Mouse (Mus musculus) layer of hippocampus, postnatal 36 days (tissue): ENCODE measurements at regions not wholly inside any gene's neighbourhood (a gene's known extent, or its start where the extent isn't known, plus 50 kb on each side); places are given as distances from the start of the nearest gene placed in this dataset.

Experiments
- DNase-seq, 2 experiments: peaks; one replicate each; pipeline ENCODE4 v3.0.0; 2022
- microRNA-seq, 2 experiments: library from miRNA; unstranded; fragments of <30 nt; microRNA quantifications; one replicate each; pipeline ENCODE4 v1.2.0; 2021

- no peak for DNase-seq
These were observed 356.2 kb downstream of the Kif20b start for GRCm38 (mm10) chr19:35278395-35278794.

DNA sequence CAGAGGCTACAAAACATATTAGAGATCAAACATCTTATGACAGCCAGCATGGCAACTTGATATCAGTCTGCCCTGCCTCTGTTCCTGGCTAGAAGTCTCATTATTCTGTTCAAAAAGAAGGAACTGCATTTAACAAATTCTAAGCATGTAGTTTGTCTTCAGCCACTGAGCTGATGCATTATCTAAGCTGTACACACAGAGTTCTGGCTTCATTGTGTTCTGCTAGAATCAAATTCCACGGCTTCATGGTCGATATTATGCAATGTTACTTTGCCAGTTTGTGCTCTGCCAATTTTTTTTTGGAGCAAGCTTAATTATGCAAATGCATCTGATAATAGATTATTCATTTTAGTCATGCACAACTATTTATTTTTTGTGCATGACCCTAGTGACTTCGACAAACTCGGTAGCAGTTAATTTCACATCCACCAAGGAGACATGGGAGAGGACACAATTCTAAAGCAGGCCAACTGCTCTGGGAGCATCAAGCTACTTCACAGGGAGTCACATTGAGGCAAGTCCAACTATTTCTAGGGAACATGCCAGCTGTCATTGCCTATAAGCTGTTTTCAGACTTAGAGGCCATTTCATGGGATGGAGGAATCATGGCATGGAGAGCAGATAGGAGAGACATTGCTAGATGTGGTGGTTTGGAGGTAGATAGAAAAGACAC is 360.8 kb downstream of the Kif20b start:
- no peak for DNase-seq

DNA sequence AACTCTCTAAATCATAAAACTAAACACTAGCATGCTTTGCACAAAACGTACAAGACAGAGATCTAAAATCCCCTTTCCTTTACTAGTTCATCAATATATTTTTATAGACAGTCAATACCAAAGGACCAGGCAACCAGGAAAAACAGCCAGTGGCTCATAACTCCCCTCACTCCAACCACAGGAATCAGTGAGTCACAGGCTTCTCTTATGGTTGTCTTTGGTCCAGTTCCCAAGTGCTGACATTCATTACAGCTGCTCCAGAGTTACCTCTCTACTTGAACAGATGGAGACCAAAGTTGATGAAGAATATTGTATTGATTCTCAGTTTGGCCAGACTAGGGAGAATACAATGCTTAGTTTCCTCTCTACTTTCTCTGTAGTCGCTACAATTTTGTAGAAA is 376.7 kb downstream of the Kif20b start:
- DNase-seq: no peak

DNA sequence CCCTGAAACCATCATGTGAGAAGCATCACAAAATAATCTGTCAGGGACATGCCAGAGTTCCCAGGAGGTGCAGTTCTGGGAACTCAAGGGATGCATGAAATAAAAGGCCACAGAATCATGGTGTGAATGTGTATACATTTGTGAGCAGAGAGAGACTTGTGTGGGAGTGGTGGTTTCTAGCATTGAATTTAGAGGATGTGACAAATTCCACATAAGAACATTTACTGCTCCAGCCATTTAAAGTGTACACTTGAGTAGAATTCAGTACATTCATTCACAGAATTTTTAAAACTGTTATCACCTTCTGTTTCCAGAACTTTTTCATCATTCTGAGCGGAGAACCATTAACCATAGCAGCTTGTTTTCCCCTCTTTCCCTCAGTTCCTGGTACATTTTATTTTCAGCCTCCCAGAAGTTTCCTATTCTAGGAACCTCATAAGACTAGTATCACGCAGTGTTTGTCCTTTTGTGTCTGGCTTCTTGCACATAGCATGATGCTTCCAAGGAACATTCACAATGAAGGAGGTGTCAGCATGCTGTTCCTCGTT is 380.6 kb downstream of the Kif20b start:
- no peak for DNase-seq

Small RNA genes in the stretch of these regions (microRNA-seq; reads per million reads assigned to microRNA genes)
- 0 reads per million in 2 experiments for gene Gm23075
